Mouse (Mus musculus): ENCODE data around the gene Prss34. TPM values are rescaled to one million over a fixed set of nuclear protein-coding genes. Genes with fewer than 3 reads are reported as not detected.

Gene Prss34
- total and polyA plus RNA-seq, 2 experiments, result not detected

DNA sequence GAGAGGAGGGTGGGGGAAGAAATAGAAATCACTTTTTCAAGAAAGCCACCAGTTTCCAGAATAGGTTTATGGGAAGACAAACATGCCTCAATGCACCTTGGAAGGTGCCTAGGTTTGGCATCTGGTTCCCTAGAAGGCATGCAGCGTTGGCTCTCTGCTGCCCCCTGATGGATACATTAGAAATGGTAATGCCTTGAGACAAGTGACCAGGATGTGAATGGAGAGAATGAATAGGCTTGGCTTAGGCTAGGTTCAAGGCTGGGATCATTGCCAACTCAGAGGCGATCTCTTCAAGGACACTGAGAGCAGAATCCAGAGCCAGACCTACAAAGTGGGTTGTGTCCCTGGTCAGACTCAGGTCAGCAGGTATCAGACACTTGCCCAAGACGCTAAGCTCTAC, 13.2 kb upstream of the Prss34 start:
- no peaks in the 10 kb centered on the region for H3K27me3 ChIP-seq (ENCODE audit: control insufficient read depth, insufficient read depth, low read length)

DNA sequence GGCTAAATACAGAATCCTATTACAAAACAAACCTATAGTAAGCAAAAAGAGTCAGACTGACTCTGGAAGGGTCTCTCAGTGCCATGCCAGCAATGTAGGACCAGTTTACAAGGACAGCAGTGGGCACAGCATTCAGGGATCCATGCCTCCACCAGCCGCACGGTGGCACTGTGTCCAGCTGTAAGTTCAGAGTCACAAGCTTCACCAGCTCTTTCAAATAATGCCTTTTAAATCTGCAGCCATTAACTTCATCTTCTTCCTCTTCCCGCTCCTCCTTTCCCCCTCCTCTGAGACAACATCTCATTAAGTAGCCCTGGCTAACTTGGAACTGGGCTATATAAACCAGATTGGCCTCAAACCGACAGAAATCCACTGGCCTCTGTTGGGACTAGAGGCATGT, 9.4 kb upstream of the Prss34 start:
- no peaks in the 10 kb centered on the region for H3K36me3 ChIP-seq (ENCODE audit: control insufficient read depth, insufficient read depth, low read length)
- WGBS, result 33% methylated on average over 4 of the region's 4 CpGs
- no peaks in the 10 kb centered on the region for H3K4me1 ChIP-seq (ENCODE audit: control insufficient read depth, insufficient read depth, low read length)
- no peaks in the 10 kb centered on the region for H3K79me2 ChIP-seq (ENCODE audit: control insufficient read depth, insufficient read depth, low read length)
- H3K4me3 ChIP-seq (ENCODE audit: insufficient read depth, low read depth, low read length), result no peak overlapping the region
- no peak overlapping the region for H3K9ac ChIP-seq (ENCODE audit: low read depth, low read length)
- no peak for DNase-seq (ENCODE audit: extremely low read depth, low read depth, low spot score)
- no peaks in the 10 kb centered on the region for H3K27me3 ChIP-seq (ENCODE audit: control insufficient read depth, insufficient read depth, low read length)
- H3K27ac ChIP-seq (replicated peaks; ENCODE audit: insufficient read depth, low read depth, low read length), result no peak overlapping the region
- TF ChIP-seq POLR2A (IDR thresholded peaks at IDR 0.05; ENCODE audit: extremely low read depth, insufficient read depth, low read length) (no peak), CTCF (IDR thresholded peaks at IDR 0.05; ENCODE audit: low read depth, low read length) (peak; percentile 85)

More for the DNA sequence above, 13.2 kb upstream of the Prss34 start:
- no peak for TF ChIP-seq POLR2A (IDR thresholded peaks at IDR 0.05; ENCODE audit: extremely low read depth, insufficient read depth, low read length)
- peak; percentile 85 for TF ChIP-seq CTCF (IDR thresholded peaks at IDR 0.05; ENCODE audit: low read depth, low read length)
- 26% methylated on average over 3 of the region's 3 CpGs for WGBS
- no peak overlapping the region for H3K9ac ChIP-seq (ENCODE audit: low read depth, low read length)
- no peak overlapping the region for H3K27ac ChIP-seq (replicated peaks; ENCODE audit: insufficient read depth, low read depth, low read length)
- no peak overlapping the region for H3K4me3 ChIP-seq (ENCODE audit: insufficient read depth, low read depth, low read length)
- no peaks in the 10 kb centered on the region for H3K36me3 ChIP-seq (ENCODE audit: control insufficient read depth, insufficient read depth, low read length)
- peaks cover 4% of the 10 kb centered on the region; the same call in 1 of the 2 replicates for H3K4me1 ChIP-seq (ENCODE audit: control insufficient read depth, insufficient read depth, low read length)
- no peaks in the 10 kb centered on the region for H3K79me2 ChIP-seq (ENCODE audit: control insufficient read depth, insufficient read depth, low read length)
- DNase-seq (ENCODE audit: extremely low read depth, low read depth, low spot score), result peak; percentile 67

GRCm38 (mm10) chr17:25290411-25290810, 7.8 kb upstream of the Prss34 start:
- H3K27ac ChIP-seq (replicated peaks; ENCODE audit: insufficient read depth, low read depth, low read length), result no peak overlapping the region
- no peak for DNase-seq (ENCODE audit: extremely low read depth, low read depth, low spot score)
- no peaks in the 10 kb centered on the region for H3K27me3 ChIP-seq (ENCODE audit: control insufficient read depth, insufficient read depth, low read length)
- no peak overlapping the region for H3K9ac ChIP-seq (ENCODE audit: low read depth, low read length)
- 20% methylated on average over 4 of the region's 4 CpGs for WGBS
- H3K36me3 ChIP-seq (ENCODE audit: control insufficient read depth, insufficient read depth, low read length), result no peaks in the 10 kb centered on the region
- H3K79me2 ChIP-seq (ENCODE audit: control insufficient read depth, insufficient read depth, low read length), result no peaks in the 10 kb centered on the region
- TF ChIP-seq POLR2A (IDR thresholded peaks at IDR 0.05; ENCODE audit: extremely low read depth, insufficient read depth, low read length) (no peak), CTCF (IDR thresholded peaks at IDR 0.05; ENCODE audit: low read depth, low read length) (no peak)
- no peaks in the 10 kb centered on the region for H3K4me1 ChIP-seq (ENCODE audit: control insufficient read depth, insufficient read depth, low read length)
- H3K4me3 ChIP-seq (ENCODE audit: insufficient read depth, low read depth, low read length), result no peak overlapping the region

DNA sequence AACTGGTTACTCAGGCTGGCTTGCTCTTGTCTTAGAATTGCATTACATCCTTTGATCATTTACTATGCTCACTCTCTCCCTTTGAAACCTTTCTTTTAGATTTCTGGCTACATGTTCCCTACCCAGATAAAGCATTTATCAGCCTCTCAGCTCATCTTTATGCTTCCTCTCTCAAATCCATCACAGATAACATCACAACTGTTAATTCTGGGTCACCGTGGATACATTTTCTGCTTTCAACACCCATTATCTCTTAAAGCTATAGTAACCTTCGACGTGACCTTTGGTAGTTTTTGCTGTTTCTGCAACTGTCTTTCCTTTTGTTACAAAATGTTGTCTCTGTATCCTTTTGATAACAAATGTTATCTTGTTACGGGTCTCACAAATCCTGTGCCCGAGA, 4.7 kb upstream of the Prss34 start:
- no peak for TF ChIP-seq CTCF (IDR thresholded peaks at IDR 0.05; ENCODE audit: low read depth, low read length)
- TF ChIP-seq POLR2A (IDR thresholded peaks at IDR 0.05; ENCODE audit: extremely low read depth, insufficient read depth, low read length), result no peak
- H3K79me2 ChIP-seq (ENCODE audit: control insufficient read depth, insufficient read depth, low read length), result no peaks in the 10 kb centered on the region
- DNase-seq (ENCODE audit: extremely low read depth, low read depth, low spot score), result no peak
- 55% methylated on average over 5 of the region's 5 CpGs for WGBS
- H3K27ac ChIP-seq (replicated peaks; ENCODE audit: insufficient read depth, low read depth, low read length), result no peak overlapping the region
- H3K27me3 ChIP-seq (ENCODE audit: control insufficient read depth, insufficient read depth, low read length), result peaks cover 1% of the 10 kb centered on the region; the same call in 1 of the 2 replicates
- no peaks in the 10 kb centered on the region for H3K4me1 ChIP-seq (ENCODE audit: control insufficient read depth, insufficient read depth, low read length)
- H3K4me3 ChIP-seq (ENCODE audit: insufficient read depth, low read depth, low read length), result no peak overlapping the region
- no peak overlapping the region for H3K9ac ChIP-seq (ENCODE audit: low read depth, low read length)
- H3K36me3 ChIP-seq (ENCODE audit: control insufficient read depth, insufficient read depth, low read length), result no peaks in the 10 kb centered on the region

GRCm38 (mm10) chr17:25294111-25294510, 4.1 kb upstream of the Prss34 start:
- H3K79me2 ChIP-seq (ENCODE audit: control insufficient read depth, insufficient read depth, low read length), result no peaks in the 10 kb centered on the region
- peaks cover 3% of the 10 kb centered on the region; the same call in 1 of the 2 replicates for H3K27me3 ChIP-seq (ENCODE audit: control insufficient read depth, insufficient read depth, low read length)
- WGBS, result 80% methylated on average over 1 of the region's 1 CpGs
- no peaks in the 10 kb centered on the region for H3K36me3 ChIP-seq (ENCODE audit: control insufficient read depth, insufficient read depth, low read length)
- no peak overlapping the region for H3K4me3 ChIP-seq (ENCODE audit: insufficient read depth, low read depth, low read length)
- DNase-seq (ENCODE audit: extremely low read depth, low read depth, low spot score), result no peak
- TF ChIP-seq POLR2A (IDR thresholded peaks at IDR 0.05; ENCODE audit: extremely low read depth, insufficient read depth, low read length), result no peak
- TF ChIP-seq CTCF (IDR thresholded peaks at IDR 0.05; ENCODE audit: low read depth, low read length), result no peak
- no peaks in the 10 kb centered on the region for H3K4me1 ChIP-seq (ENCODE audit: control insufficient read depth, insufficient read depth, low read length)
- H3K27ac ChIP-seq (replicated peaks; ENCODE audit: insufficient read depth, low read depth, low read length), result no peak overlapping the region
- H3K9ac ChIP-seq (ENCODE audit: low read depth, low read length), result no peak overlapping the region

DNA sequence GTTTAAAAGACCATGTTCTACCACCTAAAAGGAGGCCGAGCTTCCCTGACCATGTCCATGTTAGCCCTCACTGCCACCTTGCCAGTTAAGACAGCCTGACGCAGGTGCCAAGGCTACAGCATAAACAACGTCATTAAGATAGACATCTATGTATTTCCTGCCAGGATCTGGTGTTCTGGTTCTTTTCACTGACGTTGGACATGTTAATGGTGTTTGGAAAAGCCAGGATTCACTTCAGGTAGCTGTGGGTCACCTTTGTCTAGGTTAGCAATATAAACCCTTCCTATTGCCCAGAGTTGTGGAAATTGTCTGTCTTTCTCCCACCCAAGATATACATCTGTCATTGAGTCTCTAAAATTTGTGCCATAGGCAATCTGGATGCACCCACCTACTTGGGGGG, 10.2 kb downstream of the Prss34 start, which contains the start of gene Prss28:
Prss28 (plus strand) TSS at position 301 of the 400 bp plus-strand sequence.
- Histone ChIP-seq H3K27me3 (ENCODE audit: control insufficient read depth, insufficient read depth, low read length) (no peaks in the 10 kb centered on the region), H3K4me1 (ENCODE audit: control insufficient read depth, insufficient read depth, low read length) (no peaks in the 10 kb centered on the region), H3K27ac (replicated peaks; ENCODE audit: insufficient read depth, low read depth, low read length) (no peak within 1 kb of the TSS), H3K4me3 (ENCODE audit: insufficient read depth, low read depth, low read length) (no peak within 1 kb of the TSS), H3K79me2 (ENCODE audit: control insufficient read depth, insufficient read depth, low read length) (no peaks in the 10 kb centered on the region), H3K36me3 (ENCODE audit: control insufficient read depth, insufficient read depth, low read length) (no peaks in the 10 kb centered on the region), H3K9ac (ENCODE audit: low read depth, low read length) (no peak within 1 kb of the TSS)
- TF ChIP-seq CTCF (IDR thresholded peaks at IDR 0.05; ENCODE audit: low read depth, low read length) (no peak), POLR2A (IDR thresholded peaks at IDR 0.05; ENCODE audit: extremely low read depth, insufficient read depth, low read length) (no peak)
- DNase-seq (ENCODE audit: extremely low read depth, low read depth, low spot score), result no peak
- WGBS, result 72% methylated on average over 4 of the region's 4 CpGs
